Mouse (Mus musculus) megakaryocyte progenitor cell, adult 5-6 weeks (primary cell): ENCODE data around the gene Dtd2. TPM values are rescaled to one million over a fixed set of nuclear protein-coding genes. Genes with fewer than 3 reads are reported as not detected.

Experiments
- ATAC-seq: replicated peaks from 2 replicates; pipeline ENCODE4 v1.8.0; 2016; ENCODE audit warnings: mild to moderate bottlenecking, moderate TSS enrichment, inconsistent platforms; ENCODE audit not compliant: poor library complexity
- total RNA-seq, 2 experiments: library from RNA; stranded (forward) in 1 of 2; stranded (reverse) in 1 of 2; fragments of 157-497, 149-512 nt in 1 of 2; fragments of 200-1000 nt in 1 of 2; gene quantifications; 2 replicates each; pipeline versions ENCODE4 v1.2.3 to v1.2.4; 2015 to 2017

The Dtd2 gene
- 15.8 and 18.6 TPM in 2 replicates for total RNA-seq (2015)
- total RNA-seq (2017): 15.8 and 16.2 TPM in 2 replicates

- ATAC-seq: peak; percentile 89
Observed at GRCm38 (mm10) chr12:52005877-52006632, at the start of gene Dtd2. TSS of gene Dtd2 (minus strand) at chr12:52006501.

DNA sequence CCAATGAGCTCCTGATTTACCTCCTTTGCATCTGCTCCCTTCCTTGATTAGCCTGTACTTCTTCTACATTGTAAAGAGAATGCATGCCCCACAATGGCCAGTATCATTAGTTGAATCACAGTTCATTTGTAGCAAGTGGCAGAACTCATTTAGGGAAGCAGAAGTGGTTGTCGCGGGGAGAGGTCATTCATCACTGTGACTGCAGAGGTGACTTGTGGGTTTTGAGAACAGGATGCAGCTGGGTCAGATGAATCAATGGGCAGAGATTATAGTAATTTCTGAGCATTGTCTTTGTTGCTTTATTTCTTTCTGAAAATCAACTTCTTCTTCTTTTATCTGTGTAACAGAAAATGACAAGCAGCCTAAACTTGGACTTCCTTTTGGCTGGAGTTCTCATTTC lies 43.0 kb upstream of the Dtd2 start:
- ATAC-seq: peak; percentile 97

DNA sequence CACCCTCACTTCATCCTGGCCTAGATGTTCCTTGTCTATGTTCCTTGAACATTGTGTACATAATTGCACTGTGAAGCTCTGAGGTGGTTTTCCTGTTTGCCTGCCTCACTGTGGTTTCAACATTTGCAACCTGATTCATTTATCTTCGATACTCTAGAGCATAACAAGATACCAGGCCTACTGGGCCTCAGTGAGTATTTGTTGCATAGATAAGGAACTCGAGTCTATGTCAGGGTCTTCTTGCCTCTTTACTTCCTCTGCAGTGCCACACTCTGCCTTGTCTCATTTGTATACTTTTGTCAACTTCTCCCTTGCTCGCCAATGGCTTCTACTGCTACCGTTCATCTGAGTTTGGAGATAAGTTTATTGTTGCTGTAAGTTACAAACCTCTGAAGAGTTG lies 40.1 kb upstream of the Dtd2 start:
- no peak for ATAC-seq

- no peak for ATAC-seq
Observed at GRCm38 (mm10) chr12:52042818-52043336, 36.6 kb upstream of the Dtd2 start.

- ATAC-seq: peak; percentile 37; the same call in 1 of the 2 replicates
Observed at GRCm38 (mm10) chr12:52038352-52038751, 32.1 kb upstream of the Dtd2 start.

DNA sequence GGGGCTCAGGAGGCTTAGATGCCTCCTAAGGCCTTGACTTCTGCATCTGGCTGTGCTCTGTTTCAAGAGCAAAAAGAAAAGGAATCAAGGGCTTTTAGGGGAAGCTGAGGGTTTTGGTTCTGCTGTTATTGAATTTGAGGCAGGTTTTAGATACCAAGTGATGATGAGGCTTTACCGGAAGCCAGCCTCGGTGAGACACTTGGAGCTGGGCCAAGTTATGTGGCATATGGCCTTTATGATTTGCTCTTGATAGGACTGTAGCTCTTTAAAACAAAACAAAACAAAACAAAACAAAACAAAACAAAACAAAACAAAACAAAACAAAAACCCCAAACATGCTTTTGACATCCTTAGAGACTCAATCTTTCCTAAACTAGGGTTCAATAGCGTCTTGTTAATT lies 28.7 kb upstream of the Dtd2 start:
- no peak for ATAC-seq

DNA sequence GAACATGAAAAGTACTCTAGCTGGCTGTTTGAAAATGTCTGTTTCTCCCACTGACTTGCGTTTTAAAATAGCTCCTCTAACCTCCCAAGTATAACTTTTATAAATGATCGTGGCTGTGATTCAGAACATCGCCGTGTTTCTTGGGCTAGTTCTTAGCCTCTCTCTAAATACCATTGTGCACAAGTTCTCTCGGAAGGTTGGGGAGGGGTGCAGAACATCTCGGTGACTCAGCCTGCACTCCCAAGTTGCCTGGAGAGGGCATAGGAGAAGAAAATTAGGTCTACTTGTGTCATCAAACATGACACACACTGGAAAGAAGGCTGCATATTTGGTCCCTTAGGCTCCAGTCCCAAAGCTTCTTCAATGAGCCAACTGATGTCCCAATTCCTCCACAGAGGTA lies 26.0 kb upstream of the Dtd2 start:
- ATAC-seq: no peak

DNA sequence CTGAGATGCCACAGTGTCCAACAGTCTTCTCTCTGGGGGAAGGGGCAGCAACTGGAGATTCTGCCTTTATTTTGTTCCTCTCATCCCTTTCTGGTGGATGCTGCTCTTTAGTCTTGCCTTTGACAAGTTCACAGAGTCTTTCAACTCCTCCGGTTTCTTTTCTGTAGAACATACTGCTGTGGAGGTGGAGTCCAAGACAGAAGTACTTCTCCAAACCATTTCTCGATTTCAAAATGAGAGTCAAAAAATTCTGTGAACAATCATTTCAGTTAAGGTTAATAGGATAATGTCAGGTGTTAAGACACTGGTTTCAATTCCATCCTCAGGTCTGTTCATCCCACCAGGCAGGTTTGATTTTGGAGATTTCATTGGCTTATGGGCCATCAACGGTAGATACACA lies 21.7 kb upstream of the Dtd2 start, which contains the start of gene Gpr33:
Gene Gpr33, minus strand, starts transcription at position 101 of the 400 bp plus-strand sequence.
- no peak for ATAC-seq

GRCm38 (mm10) chr12:52014494-52015029 lies 8.3 kb upstream of the Dtd2 start:
- ATAC-seq: no peak

GRCm38 (mm10) chr12:52014044-52014443 lies 7.7 kb upstream of the Dtd2 start:
- no peak for ATAC-seq

GRCm38 (mm10) chr12:52013274-52013673 lies 7.0 kb upstream of the Dtd2 start:
- no peak for ATAC-seq

GRCm38 (mm10) chr12:52012159-52012558 lies 5.9 kb upstream of the Dtd2 start:
- ATAC-seq: no peak

DNA sequence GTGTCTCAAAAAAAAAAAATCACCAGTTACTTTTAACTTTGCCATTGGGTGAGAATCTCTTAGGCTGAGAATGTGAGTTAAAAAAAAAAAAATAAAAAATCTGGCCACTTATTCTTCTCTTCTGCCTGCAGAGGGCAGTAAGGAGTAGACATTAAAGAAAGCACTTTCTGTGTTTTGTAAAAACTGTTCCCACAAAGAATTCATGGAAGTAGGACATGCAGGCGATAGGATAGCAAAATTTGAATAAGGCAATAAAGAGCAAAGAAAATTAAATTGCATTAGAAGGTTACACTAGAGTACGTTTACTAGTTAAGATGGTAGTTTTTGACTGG lies 4.3 kb upstream of the Dtd2 start:
- 0 out of 2 replicates have a peak, but pooled peaks have one; percentile 44 for ATAC-seq

DNA sequence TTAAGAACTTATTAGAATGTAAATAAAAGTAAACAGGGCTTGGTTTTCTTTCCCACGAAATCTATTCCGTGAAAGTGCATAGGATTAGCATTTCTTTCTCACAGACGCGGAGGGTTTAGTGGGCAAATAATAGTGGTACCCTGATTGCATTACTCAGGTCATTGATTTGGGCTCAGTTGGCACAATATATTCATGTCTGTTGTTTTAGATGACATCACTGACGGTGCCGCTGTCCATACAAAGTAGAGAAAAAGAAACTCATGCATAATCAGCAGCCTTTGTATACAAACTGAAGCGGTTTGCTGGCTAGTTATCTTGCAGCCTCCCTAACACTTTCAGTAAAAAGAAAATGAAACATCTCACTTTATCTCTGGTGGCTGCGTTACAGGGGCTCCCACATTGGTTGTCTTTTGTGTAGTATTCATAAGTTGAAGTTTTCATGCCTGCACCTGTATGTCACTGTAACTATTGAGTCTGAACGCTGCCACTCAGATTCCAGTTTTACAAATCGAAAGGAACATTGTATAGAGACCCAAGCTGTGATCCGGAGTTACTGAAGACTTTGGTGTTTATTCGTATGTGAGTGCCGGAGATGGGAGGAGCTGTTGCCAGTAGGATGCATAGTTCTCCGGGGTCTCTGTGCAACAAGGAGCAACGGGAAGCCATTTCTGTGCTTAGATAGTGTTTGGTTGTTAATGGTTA lies 3.8 kb upstream of the Dtd2 start:
- ATAC-seq: no peak

DNA sequence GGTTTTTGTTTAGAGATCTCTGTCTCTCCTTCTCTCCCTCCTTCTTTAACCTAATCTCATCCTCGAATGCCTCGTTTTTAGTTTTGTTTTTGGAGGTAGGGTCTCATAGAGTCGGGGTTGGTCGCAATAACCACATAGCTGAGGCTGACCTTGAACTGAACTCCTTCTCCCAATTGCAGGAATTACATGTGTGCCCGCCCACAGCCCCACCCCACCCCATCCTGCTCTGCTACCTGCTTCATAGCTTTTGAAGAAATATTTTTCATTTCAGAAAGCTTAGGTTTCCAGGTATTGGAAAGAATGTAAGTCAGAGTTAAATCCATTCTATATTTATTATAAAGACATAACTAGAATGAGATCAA lies 313 bp upstream of the Dtd2 start:
- ATAC-seq: peak; percentile 7; the same call in 1 of the 2 replicates

DNA sequence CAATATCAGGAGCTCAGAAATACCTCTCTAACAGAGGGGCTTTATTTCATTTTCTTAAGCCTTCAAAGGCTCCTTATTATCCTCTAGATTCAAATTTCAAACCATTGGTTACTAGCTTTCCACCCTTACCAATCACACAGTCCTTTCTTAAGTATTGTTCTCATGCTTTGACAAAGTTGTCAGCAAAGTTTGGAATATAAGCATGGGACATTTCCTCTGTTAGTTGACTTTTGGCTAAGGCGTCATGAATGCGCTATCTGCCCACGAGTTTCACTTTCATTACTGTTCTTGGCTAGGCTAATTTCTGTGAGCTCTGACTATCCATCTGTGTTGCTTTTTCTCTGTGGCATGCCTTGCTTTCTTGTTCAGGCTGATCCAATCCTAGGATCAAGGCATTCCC lies 3.6 kb downstream of the Dtd2 start:
- no peak for ATAC-seq

DNA sequence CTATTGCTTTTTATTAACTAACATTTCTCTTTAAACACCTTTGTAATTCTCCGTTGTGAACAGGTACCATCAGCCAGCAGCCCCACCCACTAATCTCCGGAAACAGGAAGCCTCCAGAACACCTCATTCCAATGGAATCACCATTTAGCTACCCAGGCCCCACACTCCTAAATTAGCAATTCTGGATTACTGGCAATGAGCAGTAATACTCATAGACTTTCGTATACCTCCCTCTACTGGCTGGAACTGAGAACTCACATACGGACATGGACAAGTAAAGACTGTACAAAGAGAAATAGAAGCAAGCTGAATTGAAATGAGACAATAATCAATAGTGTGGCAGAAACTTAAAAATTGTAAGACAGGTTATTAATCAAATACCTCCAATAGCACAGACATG lies 4.8 kb downstream of the Dtd2 start:
- ATAC-seq: peak; percentile 67

DNA sequence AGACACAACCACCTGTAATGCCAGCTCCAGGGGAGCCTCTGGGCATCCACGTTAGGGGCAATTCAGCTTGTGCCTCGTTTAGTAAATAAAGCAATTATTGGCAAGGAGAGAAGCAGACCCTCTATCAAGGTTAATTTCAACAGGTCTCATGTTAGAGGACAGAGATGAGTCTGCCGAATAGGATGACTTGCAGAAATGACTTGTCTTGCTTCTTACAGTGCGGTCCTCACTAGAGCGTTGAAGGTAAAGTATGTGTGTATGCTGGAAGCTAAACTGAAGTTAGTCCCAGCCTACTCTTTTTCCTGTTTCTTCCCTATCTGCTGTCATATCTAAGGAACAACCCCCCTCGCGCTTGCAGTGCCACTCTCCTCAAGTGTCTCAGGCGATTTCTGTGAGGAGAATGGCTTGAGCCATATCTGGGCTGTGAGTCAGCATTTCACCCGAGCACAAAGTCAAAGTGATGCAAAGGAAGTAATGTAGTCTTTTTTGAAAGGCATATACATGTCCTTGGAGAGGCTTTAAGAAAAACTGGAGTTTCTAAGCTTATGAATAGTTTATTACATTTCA lies 7.9 kb downstream of the Dtd2 start:
- ATAC-seq: peak; percentile 52

GRCm38 (mm10) chr12:51995738-51996536 lies 10.4 kb downstream of the Dtd2 start:
- peak; percentile 52 for ATAC-seq

DNA sequence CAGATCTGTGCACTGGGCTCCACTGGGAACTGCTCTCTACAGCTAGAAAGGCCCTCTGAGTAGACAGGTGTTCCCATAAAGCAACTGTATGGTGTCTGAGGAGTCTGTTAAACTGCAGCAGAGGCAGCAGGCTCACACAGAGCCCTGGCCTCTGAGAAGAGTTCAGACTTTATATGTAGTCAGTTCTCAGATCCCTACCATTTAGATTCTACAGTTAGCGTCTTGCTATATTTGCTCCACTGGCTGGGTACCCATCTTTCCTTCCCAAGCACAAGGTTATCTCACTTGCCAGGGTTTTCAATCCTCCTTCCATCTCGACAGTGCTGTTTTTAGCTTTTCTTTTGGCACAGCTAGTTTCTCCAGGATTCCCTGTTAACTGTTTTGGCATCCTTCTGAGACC lies 15.7 kb downstream of the Dtd2 start:
- no peak for ATAC-seq

DNA sequence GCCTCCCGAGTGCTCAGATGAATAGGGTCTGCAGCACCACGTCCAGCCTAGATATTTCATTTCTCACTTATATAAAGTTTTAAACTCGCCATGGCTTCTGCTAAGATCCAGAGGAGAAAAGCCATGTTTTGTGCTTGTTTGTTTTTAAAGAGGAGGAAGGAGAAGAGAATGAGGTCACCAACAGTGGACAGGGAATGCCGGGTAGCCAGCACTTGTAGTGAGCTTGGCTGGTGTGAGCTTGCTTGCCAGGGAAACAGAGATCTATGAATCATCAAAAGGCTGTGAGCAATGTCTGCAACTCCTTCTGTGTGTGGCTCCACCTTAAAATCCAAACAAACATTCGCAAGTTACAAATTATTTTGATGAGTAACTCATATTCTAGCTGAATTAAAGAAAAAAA lies 17.8 kb downstream of the Dtd2 start:
- ATAC-seq: no peak
